Mouse (Mus musculus) natural killer cell, adult 2 months (primary cell): ENCODE measurements around the gene Nbeal2.
A peak's percentile ranks its signal among the peaks of the same experiment; 100 is the strongest.

ENCODE experiments used
- DNase-seq, 2 experiments: peaks; one replicate each; pipeline ENCODE4 v3.0.0; 2022; ENCODE audit warnings: low spot score in 2 of 2

The Nbeal2 gene

GRCm38 (mm10) chr9:110676492-110676911 is 22.5 kb upstream of the Nbeal2 start:
- peak; percentile 84 to 94 for DNase-seq

- DNase-seq, result no peak
Measured at GRCm38 (mm10) chr9:110673107-110673752, 19.3 kb upstream of the Nbeal2 start.

- peak; percentile 36 to 41 for DNase-seq
Measured at GRCm38 (mm10) chr9:110672462-110673106, 18.6 kb upstream of the Nbeal2 start.

- no peak for DNase-seq
Measured at GRCm38 (mm10) chr9:110669785-110670184, 15.8 kb upstream of the Nbeal2 start.

GRCm38 (mm10) chr9:110668601-110669293 is 14.8 kb upstream of the Nbeal2 start:
- DNase-seq, result no peak

GRCm38 (mm10) chr9:110667219-110667836 is 13.4 kb upstream of the Nbeal2 start:
- DNase-seq, result peak in 1 of 2 experiments; percentile 44

GRCm38 (mm10) chr9:110666374-110666773 is 12.4 kb upstream of the Nbeal2 start:
- DNase-seq, result no peak

- peak; percentile 44 to 53 for DNase-seq
Measured at GRCm38 (mm10) chr9:110665912-110666311, 12.0 kb upstream of the Nbeal2 start.

- no peak for DNase-seq
Measured at GRCm38 (mm10) chr9:110662844-110663243, 8.9 kb upstream of the Nbeal2 start.

- no peak for DNase-seq
Measured at GRCm38 (mm10) chr9:110660856-110661612, 7.1 kb upstream of the Nbeal2 start.

GRCm38 (mm10) chr9:110660208-110660607 is 6.2 kb upstream of the Nbeal2 start:
- DNase-seq, result no peak

GRCm38 (mm10) chr9:110659521-110659920 is 5.6 kb upstream of the Nbeal2 start:
- DNase-seq, result peak; percentile 47 to 71

- peak; percentile 69 to 70 for DNase-seq
Measured at GRCm38 (mm10) chr9:110657474-110658078, 3.6 kb upstream of the Nbeal2 start.

GRCm38 (mm10) chr9:110656249-110657221 is 2.6 kb upstream of the Nbeal2 start, which contains the start of gene Ccdc12:
Gene Ccdc12, plus strand, starts transcription at chr9:110656503.
- DNase-seq, result peak; percentile 96 to 97

GRCm38 (mm10) chr9:110655651-110656007 is 1.7 kb upstream of the Nbeal2 start:
- DNase-seq, result no peak

GRCm38 (mm10) chr9:110654726-110655650 is 1.0 kb upstream of the Nbeal2 start:
- no peak for DNase-seq

- no peak for DNase-seq
Measured at GRCm38 (mm10) chr9:110652963-110653654, 852 bp downstream of the Nbeal2 start.
